Mouse (Mus musculus) bone marrow, adult 2 months (tissue): Measurements from ENCODE around the gene Ssu72. TPM values are rescaled to one million over a fixed set of nuclear protein-coding genes. Genes with fewer than 3 reads are reported as not detected.
A peak's percentile ranks its signal among the peaks of the same experiment; 100 is the strongest.
"Not testable (repeated sequence)": the region's sequence is repeated elsewhere in the genome, so short reads cannot be mapped to it uniquely, and the experiment has no call there.

Experiments
- H3K27ac ChIP-seq: fragments of 200-500 bp; 2 replicates; pipeline ENCODE4 v1.5.1; 2012; ENCODE audit warnings: low read depth, mild to moderate bottlenecking, control low read depth, inconsistent platforms, low read length; ENCODE audit not compliant: control insufficient read depth, poor library complexity, insufficient read depth
- H3K4me1 ChIP-seq: fragments of 200-500 bp; 2 replicates; pipeline ENCODE4 v1.6.1; 2011; ENCODE audit warnings: low read length; ENCODE audit not compliant: control insufficient read depth, insufficient read depth
- H3K4me3 ChIP-seq: fragments of 200-500 bp; replicated peaks from 2 replicates; pipeline ENCODE3; 2011; ENCODE audit warnings: mild to moderate bottlenecking, low read depth, low read length, control low read depth; ENCODE audit not compliant: control insufficient read depth
- CTCF ChIP-seq: fragments of 200-500 bp; IDR thresholded peaks from 2 replicates; pipeline ENCODE4 v1.5.1; 2011; ENCODE audit warnings: low read length, control low read depth; ENCODE audit not compliant: control insufficient read depth, insufficient read depth
- POLR2A ChIP-seq: fragments of 200-500 bp; IDR thresholded peaks from 2 replicates; pipeline ENCODE4 v1.6.1; 2011; ENCODE audit warnings: low read depth, mild to moderate bottlenecking, control low read depth, low read length, borderline replicate concordance; ENCODE audit not compliant: control insufficient read depth
- WGBS: fragments of 180-500 bp; shearing (Covaris S2); methylation state at CpG from one replicate; pipeline ENCODE4 v1.1.7; 2018; 5-methylcytosine and 5-hydroxymethylcytosine counted together
- polyA plus RNA-seq: library from polyadenylated mRNA; stranded (reverse); fragments of >200 nt; gene quantifications from 2 replicates; pipeline ENCODE4 v1.2.4, GENCODE M21; 2011; ENCODE audit warnings: low replicate concordance; ENCODE audit not compliant: missing spikeins, insufficient read depth, insufficient read length

Ssu72 gene
- polyA plus RNA-seq, 1 experiment = 53.2 TPM

GRCm38 (mm10) chr4:155672082-155672481 is 32.5 kb upstream of the Ssu72 start:
- no peaks in the 10 kb centered on the region; the same call in 1 of the 2 replicates for H3K4me1 ChIP-seq
- WGBS = 43% methylated on average over 2 of the region's 2 CpGs
- no peak overlapping the region for H3K27ac ChIP-seq
- TF ChIP-seq POLR2A = no peak
- TF ChIP-seq CTCF = no peak
- H3K4me3 ChIP-seq = no peak overlapping the region

- 60% methylated on average over 2 of the region's 2 CpGs for WGBS
- Histone ChIP-seq H3K27ac (no peak overlapping the region), H3K4me1 (no peaks in the 10 kb centered on the region), H3K4me3 (no peak overlapping the region)
- TF ChIP-seq CTCF (no peak), POLR2A (no peak)
These were observed 28.6 kb upstream of the Ssu72 start for GRCm38 (mm10) chr4:155675991-155676390.

- not testable (repeated sequence) for H3K4me3 ChIP-seq, H3K4me1 ChIP-seq, H3K27ac ChIP-seq
- WGBS = 73% methylated on average over 16 of the region's 19 CpGs
These were observed 20.8 kb upstream of the Ssu72 start for GRCm38 (mm10) chr4:155683670-155684277.

GRCm38 (mm10) chr4:155687764-155688163 is 16.8 kb upstream of the Ssu72 start:
- 86% methylated on average over 4 of the region's 4 CpGs for WGBS
- not testable (repeated sequence) for H3K4me3 ChIP-seq, H3K4me1 ChIP-seq, H3K27ac ChIP-seq

GRCm38 (mm10) chr4:155690571-155691375 is 13.8 kb upstream of the Ssu72 start:
- WGBS = 78% methylated on average over 12 of the region's 12 CpGs
- Histone ChIP-seq H3K4me3 (no peak overlapping the region), H3K4me1 (peaks cover 2% of the 10 kb centered on the region; the same call in 1 of the 2 replicates), H3K27ac (no peak overlapping the region)
- TF ChIP-seq POLR2A (no peak), CTCF (no peak)

- TF ChIP-seq POLR2A = no peak
- TF ChIP-seq CTCF = no peak
- Histone ChIP-seq H3K4me3 (no peak overlapping the region), H3K4me1 (peaks cover 2% of the 10 kb centered on the region; the same call in 1 of the 2 replicates), H3K27ac (no peak overlapping the region)
- WGBS = 91% methylated on average over 3 of the region's 3 CpGs
These were observed 12.2 kb upstream of the Ssu72 start for GRCm38 (mm10) chr4:155692421-155692820.

GRCm38 (mm10) chr4:155694111-155694481 is 10.5 kb upstream of the Ssu72 start, which contains the start of gene Fndc10:
Gene Fndc10, plus strand, starts transcription at chr4:155694342.
- H3K4me1 ChIP-seq = peaks cover 2% of the 10 kb centered on the region; the same call in 1 of the 2 replicates
- H3K27ac ChIP-seq = peak within 1 kb of the TSS; percentile 45; the same call in 1 of the 2 replicates
- TF ChIP-seq POLR2A (no peak), CTCF (no peak)
- WGBS = 1% methylated on average over 47 of the region's 47 CpGs
- H3K4me3 ChIP-seq = peak within 1 kb of the TSS; percentile 54

- 2% methylated on average over 92 of the region's 92 CpGs for WGBS
These were observed 9.9 kb upstream of the Ssu72 start for GRCm38 (mm10) chr4:155694482-155695401.

More at GRCm38 (mm10) chr4:155694482-155695401, 9.9 kb upstream of the Ssu72 start:
- Histone ChIP-seq H3K4me1 (peaks cover 2% of the 10 kb centered on the region; the same call in 1 of the 2 replicates), H3K27ac (peak overlapping the region; percentile 45; the same call in 1 of the 2 replicates), H3K4me3 (peak overlapping the region; percentile 54)
- TF ChIP-seq POLR2A = 0 out of 2 replicates have a peak, but pooled peaks have one; percentile 19
- peak; percentile 22; the same call in 1 of the 2 replicates for TF ChIP-seq CTCF
